Mouse (Mus musculus) ES-E14 (cell line): ENCODE results near the gene Tmigd3.

ENCODE experiments used
- CHD2 ChIP-seq: IDR thresholded peaks from 2 replicates; pipeline ENCODE4 v1.6.1; 2014; ENCODE audit warnings: mild to moderate bottlenecking, low read depth, low read length, inconsistent platforms
- HCFC1 ChIP-seq: IDR thresholded peaks from 2 replicates; pipeline ENCODE4 v1.6.1; 2012; ENCODE audit warnings: low read length, inconsistent platforms, borderline replicate concordance; ENCODE audit not compliant: insufficient read depth
- MAFK ChIP-seq: IDR thresholded peaks from 2 replicates; pipeline ENCODE4 v1.6.1; 2014; ENCODE audit warnings: mild to moderate bottlenecking, low read depth, low read length, inconsistent platforms; ENCODE audit not compliant: insufficient read depth
- ZC3H11A ChIP-seq: IDR thresholded peaks from 2 replicates; pipeline ENCODE4 v1.6.1; 2012; ENCODE audit warnings: low read depth, mild to moderate bottlenecking, inconsistent platforms, low read length, borderline replicate concordance
- ZNF384 ChIP-seq: IDR thresholded peaks from 2 replicates; pipeline ENCODE4 v1.6.1; 2012; ENCODE audit warnings: low read depth, low read length, inconsistent platforms

DNA sequence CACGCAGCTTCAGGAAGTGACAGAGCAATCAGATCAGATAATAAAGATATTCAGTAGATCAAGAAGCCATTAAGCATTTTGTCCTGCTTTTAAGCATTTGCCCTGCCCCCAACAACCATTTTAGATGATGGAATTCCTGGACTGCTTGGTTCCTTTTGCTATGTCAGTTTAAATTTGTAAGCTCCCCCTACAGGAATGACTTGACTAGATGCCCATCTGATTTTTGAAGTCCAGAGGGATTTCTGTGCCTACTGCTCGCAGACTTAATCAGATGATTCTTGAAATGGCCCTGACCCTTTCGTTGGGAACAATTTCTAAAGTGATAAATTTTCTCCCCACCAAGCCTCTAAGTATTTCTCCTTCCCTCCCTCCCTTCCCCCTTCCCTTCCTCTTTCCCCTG lies 1.9 kb downstream of the Tmigd3 start:
- TF ChIP-seq HCFC1 (no peak), ZC3H11A (no peak), MAFK (no peak), ZNF384 (no peak), CHD2 (no peak)
